Mouse (Mus musculus): ENCODE measurements at regions not wholly inside any gene's neighbourhood (a gene's known extent, or its start where the extent isn't known, plus 50 kb on each side); places are given as distances from the start of the nearest gene placed in this dataset.

DNA sequence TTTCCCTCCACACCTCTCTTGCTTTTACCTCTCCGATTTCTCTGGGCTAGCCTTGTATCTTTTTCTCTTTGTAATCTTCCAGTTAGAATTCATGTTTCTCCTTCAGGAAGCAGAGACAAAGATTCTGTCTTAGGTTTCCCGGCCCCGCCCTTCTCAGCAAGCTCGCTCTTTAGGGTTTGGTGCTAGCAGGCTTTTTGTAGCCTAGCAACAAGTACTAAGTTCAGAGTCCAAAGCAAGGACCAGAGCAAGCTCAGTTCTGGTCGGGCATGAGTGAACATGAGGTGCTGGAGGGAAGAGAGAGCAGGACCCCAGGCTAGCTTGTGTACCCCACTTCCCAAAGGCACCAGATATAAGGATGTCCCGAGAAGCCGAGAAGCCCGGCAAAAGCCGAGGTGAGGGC is 70.0 kb upstream of the 4931429L15Rik start:
- TF ChIP-seq CTCF (IDR thresholded peaks at IDR 0.05; ENCODE audit: low read depth) (no peak), EP300 (IDR thresholded peaks at IDR 0.05; ENCODE audit: low read depth) (no peak)

Measured in liver, postnatal 0 days (tissue).